In genomic region chr12:112235841-112236240, GRCm38 (mm10) we compare ENCODE assay signal across 13 mouse cellular contexts.
DNase-seq lines count a peak whose midpoint lies in the region.
"Had no signal": no experiment of that assay in that cellular context is flagged by ENCODE, and none has a peak within 500 bp of the region (broad histone marks: within the 10 kb centered on the region; RNA-seq: fewer than 3 reads in every experiment).

No protein-coding gene starts in this region.

- peak; percentile 60 for DNase-seq in retina, postnatal 1 day
- DNase-seq in retina, embryonic 14.5 days (ENCODE audit: low spot score): no peak
- DNase-seq in thymus, postnatal 10 days (ENCODE audit: low spot score in 2 of 2): peak; percentile 44 to 47
- peak; percentile 12 for DNase-seq in thymus, postnatal 25 days
- no peak for DNase-seq in adrenal gland, postnatal 4 days (ENCODE audit: low spot score in 2 of 2)
- no peak for DNase-seq in cerebellum, postnatal 4 days (ENCODE audit: low spot score in 2 of 2)
- DNase-seq: adrenal gland, adult 2 months; adrenal gland, postnatal 25 days; cerebellum, adult 18-20 months; cerebellum, adult 9-10 months; cerebellum, postnatal 14 days; gastrocnemius, postnatal 10 days; gastrocnemius, postnatal 36 days had no signal

Comparison
In these comparisons a context has a peak if more than half of its experiments do, and no peak if none do; other contexts are left out.
1. DNase-seq: peak in retina, postnatal 1 day (single experiment), thymus, postnatal 10 days (2 of 2) and thymus, postnatal 25 days (single experiment); none in retina, embryonic 14.5 days (single experiment), adrenal gland, postnatal 4 days (0 of 2) and cerebellum, postnatal 4 days (0 of 2).